Mouse (Mus musculus) granulocyte monocyte progenitor cell, adult 5-6 weeks (primary cell): ENCODE results near the gene Atp12a. TPM values are rescaled to one million over a fixed set of nuclear protein-coding genes. Genes with fewer than 3 reads are reported as not detected.

Experiments
- ATAC-seq: replicated peaks from 2 replicates; pipeline ENCODE4 v1.8.0; 2016; ENCODE audit warnings: mild to moderate bottlenecking, moderate TSS enrichment, inconsistent platforms; ENCODE audit not compliant: poor library complexity, severe bottlenecking
- total RNA-seq, 2 experiments: library from RNA; stranded (forward) in 1 of 2; stranded (reverse) in 1 of 2; fragments of 200-712, 200-1000 nt in 1 of 2; fragments of >200 nt in 1 of 2; fragmentation: Nextera tagmentation in 1 of 2; gene quantifications; 2 replicates each; pipeline ENCODE4 v1.2.3; 2014 to 2017

Gene Atp12a
- total RNA-seq (2014; fragmentation: Nextera tagmentation) = not detected in 2 replicates
- not detected in 2 replicates for total RNA-seq (2017)

DNA sequence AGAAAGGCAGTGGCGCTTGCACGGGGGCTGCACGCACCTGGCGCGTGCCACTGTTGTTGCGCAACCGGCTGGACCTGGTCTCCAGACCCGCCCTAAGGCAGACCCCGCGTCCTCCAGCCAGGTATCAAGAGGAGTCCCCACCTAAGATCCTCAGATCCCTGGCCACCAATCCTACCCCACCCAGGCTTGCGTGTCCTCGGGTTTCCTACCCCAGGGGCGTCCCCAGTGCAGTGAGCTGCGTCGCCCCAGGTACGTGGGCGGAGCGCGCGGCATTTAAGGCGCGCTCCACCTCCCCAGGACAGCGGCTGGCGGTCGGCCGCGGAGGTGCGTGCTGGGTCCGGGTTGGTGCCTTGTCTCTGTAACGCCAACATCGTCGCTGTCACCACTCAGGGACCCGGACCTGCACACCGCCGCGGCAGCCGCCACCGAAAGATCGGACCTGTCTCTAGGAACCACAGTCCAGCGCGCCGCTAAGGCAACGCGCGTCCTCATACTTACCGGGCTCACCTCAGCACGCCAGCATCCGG lies at the start of gene Atp12a:
Gene Atp12a (plus strand): TSS at position 358 of the 527 bp plus-strand sequence.
- no peak for ATAC-seq

DNA sequence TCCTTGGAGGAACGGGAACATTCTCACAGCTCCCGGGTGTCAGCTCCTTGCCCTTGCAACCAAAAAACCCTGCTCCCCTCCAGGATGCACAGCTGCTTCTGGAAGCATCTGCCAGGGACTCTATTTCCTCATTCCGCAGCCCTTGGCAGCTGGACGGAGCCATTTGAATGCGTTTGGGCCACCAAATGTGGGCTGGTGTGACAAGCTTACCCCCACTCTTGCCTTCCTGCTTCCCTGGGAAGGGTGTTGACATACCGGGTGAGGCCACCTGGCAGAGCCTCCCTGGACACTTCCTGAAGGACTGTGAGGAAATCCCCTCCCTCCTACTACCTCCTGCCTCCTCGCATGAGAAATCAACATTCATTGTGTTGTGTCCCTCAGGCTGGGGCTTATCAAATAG lies 49.3 kb upstream of the Atp12a start:
- ATAC-seq = peak; percentile 73

DNA sequence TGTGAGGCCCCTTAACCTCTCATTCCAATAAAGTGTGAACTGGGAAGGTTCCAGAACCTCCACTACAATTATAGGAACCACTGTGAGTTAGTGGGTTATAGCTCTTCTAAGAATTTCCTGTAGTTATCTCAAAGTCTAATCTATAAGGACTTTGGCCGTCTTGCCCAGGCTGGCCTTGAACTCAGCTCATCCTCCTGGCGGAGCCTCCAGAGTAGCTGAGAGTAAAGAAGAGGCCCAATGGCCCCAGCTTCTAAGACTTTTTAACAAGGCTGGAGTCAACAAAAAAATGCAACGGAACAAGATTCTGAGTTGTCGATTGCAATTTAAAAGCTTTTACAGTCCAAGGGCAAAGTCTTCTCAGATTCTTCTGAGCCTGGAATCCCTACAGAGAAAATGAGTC lies 48.5 kb upstream of the Atp12a start:
- no peak for ATAC-seq

- no peak for ATAC-seq
These were observed 41.9 kb upstream of the Atp12a start for GRCm38 (mm10) chr14:56322982-56323381.

- no peak for ATAC-seq
These were observed 39.8 kb upstream of the Atp12a start for GRCm38 (mm10) chr14:56325038-56325437.

- no peak for ATAC-seq
These were observed 31.2 kb upstream of the Atp12a start for GRCm38 (mm10) chr14:56333700-56334099.

GRCm38 (mm10) chr14:56334437-56334836 lies 30.4 kb upstream of the Atp12a start:
- ATAC-seq = no peak

DNA sequence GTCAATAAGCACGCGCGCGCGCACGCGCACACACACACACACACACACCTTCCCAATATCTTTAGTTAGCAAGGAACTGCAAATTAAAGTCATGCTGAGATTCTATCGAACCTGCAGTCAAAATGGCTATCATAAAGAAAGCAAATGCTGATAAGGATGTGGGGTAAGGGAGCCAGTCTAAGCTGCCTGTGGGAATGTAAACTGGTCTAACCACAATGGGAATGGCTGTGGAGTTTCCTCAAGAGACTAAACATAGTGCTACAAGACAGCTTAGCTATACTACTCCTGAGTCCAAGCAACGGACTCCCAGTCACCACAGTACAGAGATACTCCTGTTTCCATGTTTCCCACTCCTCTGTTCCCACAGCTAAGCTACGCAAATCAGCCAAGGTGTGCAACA lies 28.8 kb upstream of the Atp12a start:
- no peak for ATAC-seq

DNA sequence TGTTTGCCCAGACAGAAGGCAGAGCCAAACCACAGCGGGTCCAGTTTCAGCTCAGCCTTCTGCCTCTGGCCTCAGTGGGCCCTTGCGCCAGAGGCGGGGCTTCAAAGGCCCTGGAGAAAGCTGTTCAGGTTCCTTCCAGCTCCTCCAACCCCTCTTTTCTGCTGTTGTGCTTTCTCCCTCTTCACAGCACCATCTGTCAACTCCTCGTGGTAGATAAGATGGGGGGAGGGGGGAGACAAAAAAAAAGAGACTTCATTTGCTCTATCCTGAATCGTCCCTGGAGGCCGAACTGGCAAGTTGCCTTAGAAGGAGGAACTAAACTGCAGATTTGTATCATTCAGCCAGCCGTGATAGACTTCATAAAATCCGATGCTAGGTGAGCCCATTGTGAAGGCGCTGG lies 27.8 kb upstream of the Atp12a start:
- no peak for ATAC-seq

DNA sequence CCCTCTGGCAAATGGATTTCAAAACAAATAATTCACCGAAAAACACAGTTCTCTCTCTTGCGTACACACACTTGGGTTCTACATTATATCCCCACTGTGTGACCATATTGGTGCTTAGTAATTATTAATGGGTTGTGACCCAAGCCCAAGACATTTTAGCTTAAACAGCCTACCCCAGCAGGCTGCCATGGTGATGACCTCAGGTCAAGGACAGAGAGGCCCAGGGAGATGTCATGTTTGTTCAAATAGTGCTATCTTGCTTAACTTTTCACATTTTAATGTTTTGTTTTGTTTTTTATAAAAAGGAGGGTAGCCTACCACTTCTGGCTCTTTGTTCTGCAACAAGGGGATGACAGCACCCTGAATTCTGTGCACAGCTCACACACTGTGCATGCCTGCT lies 27.2 kb upstream of the Atp12a start:
- no peak for ATAC-seq

- ATAC-seq = no peak
These were observed 25.9 kb upstream of the Atp12a start for GRCm38 (mm10) chr14:56338882-56339442.

- ATAC-seq = no peak
These were observed 16.2 kb upstream of the Atp12a start for GRCm38 (mm10) chr14:56348704-56349103.

- no peak for ATAC-seq
These were observed 15.3 kb upstream of the Atp12a start for GRCm38 (mm10) chr14:56349541-56349940.

DNA sequence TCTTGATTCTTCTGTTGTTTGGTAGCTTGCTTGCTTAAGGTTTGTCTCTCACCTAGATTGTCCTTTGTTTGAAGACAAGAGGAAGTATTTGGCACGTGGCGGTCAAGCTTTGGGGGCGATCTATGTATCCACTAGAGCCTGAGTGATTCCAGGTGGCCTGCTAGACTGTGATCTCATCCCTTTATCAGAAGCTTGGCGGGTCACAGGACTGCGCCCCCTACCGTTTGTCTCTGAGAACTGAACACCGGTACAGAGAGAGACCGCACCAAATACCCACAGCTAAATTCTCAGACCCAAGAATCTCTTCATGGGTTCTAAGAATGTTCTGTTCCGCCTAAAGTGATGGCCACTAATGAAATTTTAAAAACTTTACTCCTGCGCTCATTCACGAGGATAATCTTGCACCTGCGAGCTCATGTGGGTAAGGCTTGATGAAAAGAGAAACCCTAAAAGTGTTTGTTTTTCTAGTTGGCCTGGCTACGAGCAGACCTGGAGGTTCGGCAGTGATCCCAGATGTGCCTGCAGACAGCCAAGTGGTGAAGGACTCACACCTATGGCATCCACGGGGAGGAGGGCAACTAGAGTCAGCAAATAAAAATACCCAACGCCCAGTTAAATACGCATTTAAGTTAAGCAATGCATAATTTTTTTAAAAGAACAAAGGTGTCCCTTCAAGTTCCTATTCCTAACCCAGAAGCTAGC lies 12.8 kb upstream of the Atp12a start:
- peak; percentile 50; the same call in 1 of the 2 replicates for ATAC-seq

- ATAC-seq = no peak
These were observed 10.1 kb upstream of the Atp12a start for GRCm38 (mm10) chr14:56354803-56355202.

DNA sequence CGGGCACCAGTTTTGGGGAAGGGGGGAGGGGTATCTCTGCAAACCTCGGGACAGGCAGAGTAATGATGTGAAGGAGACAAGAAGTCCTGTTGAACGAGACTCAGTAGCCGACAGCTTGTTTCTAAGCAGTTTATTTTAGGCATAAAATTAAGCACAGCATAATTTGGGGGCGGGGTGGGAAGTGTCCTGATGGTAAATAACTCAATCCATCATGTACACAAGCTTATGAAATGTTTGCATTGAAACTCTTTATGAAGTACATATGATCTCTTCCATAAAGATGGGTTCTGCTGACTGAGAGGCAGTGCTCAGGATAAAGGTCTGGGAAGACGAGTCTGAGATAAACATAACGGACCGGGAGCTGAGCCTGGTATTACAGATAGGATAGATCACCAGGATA lies 9.5 kb upstream of the Atp12a start:
- no peak for ATAC-seq

GRCm38 (mm10) chr14:56356196-56356595 lies 8.7 kb upstream of the Atp12a start:
- ATAC-seq = no peak

GRCm38 (mm10) chr14:56358422-56358821 lies 6.4 kb upstream of the Atp12a start:
- ATAC-seq = no peak

DNA sequence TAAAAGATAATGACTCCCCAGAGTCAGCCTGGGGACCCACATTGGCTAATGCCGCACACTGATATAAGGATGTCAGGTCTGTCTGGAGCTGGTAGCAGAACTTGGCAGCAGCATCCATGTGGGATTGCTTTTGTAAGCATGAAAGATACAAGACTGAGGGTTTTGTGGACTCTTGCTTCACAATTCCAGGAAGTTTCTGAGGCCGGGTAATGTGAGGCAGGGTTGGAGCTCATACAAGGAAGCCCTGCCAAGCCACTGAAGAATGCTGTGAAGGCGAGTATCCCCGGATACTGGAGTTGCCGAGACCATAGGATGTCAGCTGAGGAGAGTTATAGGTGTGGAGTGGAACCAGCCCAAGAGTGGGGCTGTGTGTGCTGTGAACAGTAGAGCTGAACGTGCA lies 5.7 kb upstream of the Atp12a start:
- no peak for ATAC-seq

DNA sequence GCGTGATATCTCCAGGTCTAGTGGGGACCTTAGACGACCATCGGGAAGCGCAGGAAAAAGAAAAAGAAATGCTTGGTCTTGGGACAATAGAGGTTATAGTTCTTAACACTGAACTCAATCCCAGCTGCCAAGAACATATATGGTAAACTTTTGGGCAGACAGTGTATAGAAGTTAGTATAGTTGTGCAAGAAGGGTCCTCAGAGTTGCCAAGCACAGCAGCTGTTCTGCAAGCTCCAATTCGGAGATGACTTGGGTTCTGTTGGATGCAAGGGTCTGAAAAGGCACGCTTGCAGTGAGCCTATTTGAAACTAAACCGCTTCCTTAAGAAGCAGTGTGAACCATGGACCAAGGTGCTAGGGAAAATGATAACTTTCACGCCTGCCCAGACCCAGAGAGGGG lies 424 bp downstream of the Atp12a start:
- no peak for ATAC-seq

GRCm38 (mm10) chr14:56366712-56367111 lies 1.8 kb downstream of the Atp12a start:
- ATAC-seq = no peak

DNA sequence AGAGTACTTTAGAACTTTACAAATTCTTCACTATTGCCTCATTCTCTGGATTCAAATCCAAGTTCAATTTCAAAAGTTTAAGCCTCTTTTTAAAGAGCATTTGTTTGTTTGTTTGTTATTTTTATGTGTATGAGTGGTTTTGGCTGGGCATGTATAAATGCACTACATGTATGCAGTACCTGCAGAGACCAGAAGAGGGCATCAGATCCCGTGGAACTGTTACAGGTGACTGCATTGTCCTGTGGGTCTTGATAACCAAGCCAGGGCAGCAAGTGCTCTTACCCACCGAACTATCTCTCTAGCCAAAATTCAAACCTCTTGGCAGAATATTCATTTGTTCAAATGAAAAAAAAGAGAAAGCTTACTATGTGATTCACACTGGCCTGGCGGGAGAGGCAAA lies 4.0 kb downstream of the Atp12a start:
- peak; percentile 58; the same call in 1 of the 2 replicates for ATAC-seq
